Mouse (Mus musculus) CD4-positive, CD25-positive, alpha-beta regulatory T cell, adult 4 months (primary cell): Measurements from ENCODE around the gene Rgs19. TPM values are rescaled to one million over a fixed set of nuclear protein-coding genes. Genes with fewer than 3 reads are reported as not detected.

Experiments used
- ATAC-seq: one replicate; pipeline ENCODE4 v1.8.0; 2017
- polyA plus RNA-seq, 2 experiments: library from polyadenylated mRNA; unstranded; fragments of 100-300 nt; shearing (Covaris generic); gene quantifications; one replicate each; pipeline ENCODE4 v1.2.1; 2017

Rgs19 gene
- polyA plus RNA-seq, 2 experiments from 2014 or later: 174 to 198 TPM

GRCm38 (mm10) chr2:181653065-181653464 is 40.7 kb downstream of the Rgs19 start:
- no peak for ATAC-seq

- ATAC-seq: no peak
These were observed 44.9 kb downstream of the Rgs19 start for GRCm38 (mm10) chr2:181648926-181649325.

GRCm38 (mm10) chr2:181646626-181647472 is 46.9 kb downstream of the Rgs19 start:
- no peak for ATAC-seq

- no peak for ATAC-seq
These were observed 48.1 kb downstream of the Rgs19 start for GRCm38 (mm10) chr2:181645666-181646065.

GRCm38 (mm10) chr2:181644361-181644760 is 49.4 kb downstream of the Rgs19 start:
- no peak for ATAC-seq

Other genes starting within 250 kb of the Rgs19 start
- 1 to 10 TPM; 3.4 to 4.3 TPM for gene Zbtb46, start 234.6 kb downstream of the Rgs19 start, polyA plus RNA-seq
- gene Abhd16b, start 200.8 kb downstream of the Rgs19 start, polyA plus RNA-seq: not detected
- 100 to 1,000 TPM; 108 to 109 TPM for gene Tpd52l2, start 196.8 kb downstream of the Rgs19 start, polyA plus RNA-seq
- gene Dnajc5, start 173.5 kb downstream of the Rgs19 start, polyA plus RNA-seq: 10 to 100 TPM; 39.4 to 46.7 TPM
- gene Uckl1, start 109.1 kb downstream of the Rgs19 start, polyA plus RNA-seq: 100 to 1,000 TPM; 178 to 280 TPM
- gene Prpf6, start 102.1 kb downstream of the Rgs19 start, polyA plus RNA-seq: 100 to 1,000 TPM in 1 of 2 experiments, 10 to 100 TPM in 1; 86.8 to 115 TPM
- 10 to 100 TPM; 19.0 to 45.0 TPM for gene Zfp512b, start 101.2 kb downstream of the Rgs19 start, polyA plus RNA-seq
- 1 to 10 TPM; 5.9 to 7.1 TPM for gene Samd10, start 94.8 kb downstream of the Rgs19 start, polyA plus RNA-seq
- not detected for gene Gm29797, start 36.9 kb downstream of the Rgs19 start, polyA plus RNA-seq
- gene Sox18, start 22.3 kb downstream of the Rgs19 start, polyA plus RNA-seq: not detected
- 10 to 100 TPM; 14.3 to 16.0 TPM for gene Tcea2, start 13.7 kb downstream of the Rgs19 start, polyA plus RNA-seq
- gene Lkaaear1, start 4.5 kb upstream of the Rgs19 start, polyA plus RNA-seq: not detected
- not detected for gene Oprl1, start 21.0 kb upstream of the Rgs19 start, polyA plus RNA-seq
- gene Myt1, start 69.4 kb upstream of the Rgs19 start, polyA plus RNA-seq: not detected
- gene Pcmtd2, start 143.9 kb upstream of the Rgs19 start, polyA plus RNA-seq: 10 to 100 TPM; 65.5 to 69.4 TPM
- 10 to 100 TPM; 54.0 to 72.0 TPM for gene Polr3k, start 170.4 kb upstream of the Rgs19 start, polyA plus RNA-seq